8 mouse cellular contexts compared by ENCODE assay signal in the genomic region with DNA sequence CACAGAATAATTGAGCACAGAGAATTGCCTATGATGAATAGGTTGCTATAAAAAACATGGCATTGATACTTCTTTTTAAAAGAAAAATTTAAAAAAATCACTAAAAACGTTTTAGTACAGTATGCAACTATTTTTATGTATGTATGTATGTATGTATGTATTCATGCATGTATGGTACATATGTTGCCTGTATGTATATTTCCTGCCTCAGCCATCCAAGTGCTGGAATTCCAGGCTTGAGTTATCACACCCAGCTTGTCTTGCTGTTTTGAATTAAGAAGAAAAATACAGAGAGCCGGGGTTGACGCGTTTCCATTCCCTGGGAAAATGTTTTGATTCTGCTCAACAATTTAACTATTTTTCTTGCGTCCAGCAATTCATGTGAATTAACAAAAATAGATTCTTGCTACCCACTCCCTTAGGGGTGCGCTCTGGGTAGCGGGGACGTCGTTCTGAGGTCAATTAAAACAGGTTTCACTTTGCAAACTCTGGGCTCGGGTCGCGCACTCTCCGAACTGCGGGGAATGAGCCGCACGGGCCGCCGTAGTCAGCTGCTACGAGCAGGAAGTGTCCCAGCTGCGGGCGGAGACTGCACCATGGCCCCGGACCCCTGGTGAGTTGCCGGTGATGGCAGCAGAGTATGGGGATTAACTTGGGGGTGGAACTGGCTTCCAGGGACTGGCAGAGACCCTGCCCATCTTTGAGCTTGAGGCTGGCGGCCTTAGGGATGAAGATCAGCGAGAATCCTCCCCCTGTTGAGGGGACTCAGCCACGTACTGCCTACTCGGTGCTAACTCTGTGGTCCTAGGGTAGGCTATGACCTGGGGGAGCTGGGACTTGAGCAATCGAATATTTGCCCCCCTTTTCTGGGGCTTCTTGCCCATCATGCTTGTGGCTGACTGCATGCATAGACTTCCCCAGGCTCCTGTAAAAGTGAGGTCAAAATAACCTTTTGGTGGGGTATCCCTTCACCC. TPM values are rescaled to one million over a fixed set of nuclear protein-coding genes. Genes with fewer than 3 reads are reported as not detected.
DNase-seq lines count a peak whose midpoint lies in the region; ATAC-seq and TF ChIP-seq lines count a peak whose summit lies in the region.

Gene Stx8, plus strand, starts transcription at position 289 of the 974 bp plus-strand sequence.

- intact Hi-C loops in heart, postnatal 10 days (cut with DNase I), result loop anchor here (2.0 kb wide), 1 partner anchor 69 kb away; no protein-coding TSS in a partner anchor

- TF ChIP-seq POLR2A in CH12.LX (IDR thresholded peaks at IDR 0.05; ENCODE audit: low read depth, low read length), result peak; percentile 82

- peak; percentile 88 for DNase-seq in CH12.LX (ENCODE audit: extremely low read depth)
- peak; percentile 62 for DNase-seq in c-Kit-positive CD71-positive TER-119-negative erythroid progenitor cells, embryonic 14.5 days (ENCODE audit: low read depth)
- peak; percentile 95 to 97 for DNase-seq in heart, postnatal 10 days
- peak; percentile 50 for DNase-seq in large intestine, adult 2 months (ENCODE audit: low read depth, low spot score)
- DNase-seq in liver, postnatal 0 days, result peak; percentile 92
- DNase-seq in testis, postnatal 10 days (ENCODE audit: low spot score), result peak; percentile 98

- WGBS in forebrain, embryonic 12.5 days, result under 1% methylated on average over 28 of the region's 28 CpGs
- WGBS in large intestine, adult 2 months, result under 1% methylated on average over 28 of the region's 28 CpGs
- under 1% methylated on average over 28 of the region's 28 CpGs for WGBS in liver, postnatal 0 days (ENCODE audit: insufficient replicate concordance)
- under 1% methylated on average over 28 of the region's 28 CpGs for WGBS in neural tube, embryonic 14.5 days

- no peak within 1 kb of the TSS for H3K27ac ChIP-seq in CH12.LX (ENCODE audit: insufficient read depth, low read depth)
- H3K27ac ChIP-seq in forebrain, embryonic 12.5 days, result no peak within 1 kb of the TSS
- peak within 1 kb of the TSS; percentile 45 for H3K27ac ChIP-seq in liver, postnatal 0 days (ENCODE audit: low read depth)
- H3K27ac ChIP-seq in neural tube, embryonic 14.5 days (ENCODE audit: low read depth, low read length), result no peak within 1 kb of the TSS

- no peaks in the 10 kb centered on the region for H3K9me3 ChIP-seq in CH12.LX (replicated peaks; ENCODE audit: low read length)
- no peaks in the 10 kb centered on the region for H3K9me3 ChIP-seq in forebrain, embryonic 12.5 days
- H3K9me3 ChIP-seq in liver, postnatal 0 days (ENCODE audit: low read length), result no peaks in the 10 kb centered on the region
- no peaks in the 10 kb centered on the region for H3K9me3 ChIP-seq in neural tube, embryonic 14.5 days (ENCODE audit: control insufficient read depth, low read length)

- H3K4me2 ChIP-seq in CH12.LX (ENCODE audit: insufficient read depth, low read depth, poor library complexity, severe bottlenecking), result peak within 1 kb of the TSS; percentile 95
- H3K4me2 ChIP-seq in forebrain, embryonic 12.5 days, result peak within 1 kb of the TSS; percentile 89
- H3K4me2 ChIP-seq in liver, postnatal 0 days (ENCODE audit: low read depth, low read length), result peak within 1 kb of the TSS; percentile 69
- H3K4me2 ChIP-seq in neural tube, embryonic 14.5 days (ENCODE audit: low read depth, low read length), result peak within 1 kb of the TSS; percentile 96

- peak within 1 kb of the TSS; percentile 77 for H3K9ac ChIP-seq in CH12.LX (ENCODE audit: insufficient read depth, low read depth)
- H3K9ac ChIP-seq in forebrain, embryonic 12.5 days, result peak within 1 kb of the TSS; percentile 66
- peak within 1 kb of the TSS; percentile 73 for H3K9ac ChIP-seq in liver, postnatal 0 days (replicated peaks)
- peak within 1 kb of the TSS; percentile 85 for H3K9ac ChIP-seq in neural tube, embryonic 14.5 days (replicated peaks; ENCODE audit: low read depth, low read length)

- in situ Hi-C loops in CH12.LX (cut with MboI; ENCODE audit: low pct_ligation_motif_present, low pct_unique_long_range_greater_than_20kb, low sequenced_read_pairs), result no loop called here

- peak within 1 kb of the TSS; percentile 78 to 97 (median 90) for H3K4me3 ChIP-seq in CH12.LX (replicated peaks in 1 of 3; ENCODE audit: low read depth in 2 of 3, low read length in 2 of 3, poor library complexity in 1 of 3)
- peak within 1 kb of the TSS; percentile 63 for H3K4me3 ChIP-seq in forebrain, embryonic 12.5 days (replicated peaks)
- peak within 1 kb of the TSS; percentile 76 for H3K4me3 ChIP-seq in liver, postnatal 0 days (ENCODE audit: low read depth, low read length)
- H3K4me3 ChIP-seq in neural tube, embryonic 14.5 days (ENCODE audit: low read depth, low read length), result peak within 1 kb of the TSS; percentile 78

- H3K79me2 ChIP-seq in CH12.LX (replicated peaks; ENCODE audit: control insufficient read depth, extremely low read depth, insufficient read depth, poor library complexity, severe bottlenecking), result peaks cover 14% of the 10 kb centered on the region; the same call in 1 of the 2 replicates

- peaks cover 5% of the 10 kb centered on the region for H3K27me3 ChIP-seq in CH12.LX (replicated peaks)
- no peaks in the 10 kb centered on the region for H3K27me3 ChIP-seq in forebrain, embryonic 12.5 days
- H3K27me3 ChIP-seq in liver, postnatal 0 days (ENCODE audit: insufficient read depth, low read length), result no peaks in the 10 kb centered on the region
- no peaks in the 10 kb centered on the region for H3K27me3 ChIP-seq in neural tube, embryonic 14.5 days (ENCODE audit: control insufficient read depth, insufficient read depth, low read length)

- dilution Hi-C loops in CH12.LX (cut with MboI; ENCODE audit: extremely low pct_ligation_motif_present, extremely low pct_unique_long_range_greater_than_20kb, low sequenced_read_pairs), result no loop called here

- no peak for TF ChIP-seq CTCF in CH12.LX (conservative IDR thresholded peaks at IDR 0.05 in 1 of 2, IDR thresholded peaks at IDR 0.05 in 1 of 2; ENCODE audit: low read depth in 2 of 2, low read length in 2 of 2)
- no peak for TF ChIP-seq CTCF in liver, postnatal 0 days (IDR thresholded peaks at IDR 0.05; ENCODE audit: low read depth)

- no peak for TF ChIP-seq RAD21 in CH12.LX (IDR thresholded peaks at IDR 0.05; ENCODE audit: low read depth, low read length)

- TF ChIP-seq EP300 in CH12.LX (IDR thresholded peaks at IDR 0.05; ENCODE audit: low read length), result peak; percentile 55
- TF ChIP-seq EP300 in liver, postnatal 0 days (IDR thresholded peaks at IDR 0.05; ENCODE audit: low read depth), result no peak

- ATAC-seq in forebrain, embryonic 12.5 days (ENCODE audit: low FRiP score), result peak; percentile 88
- peak; percentile 91 for ATAC-seq in liver, postnatal 0 days
- peak; percentile 85 for ATAC-seq in neural tube, embryonic 14.5 days (ENCODE audit: low read depth)

- peaks cover 8 to 21% of the 10 kb centered on the region in 2 experiments for H3K36me3 ChIP-seq in CH12.LX (replicated peaks in 1 of 2; ENCODE audit: control insufficient read depth in 1 of 2, insufficient read depth in 1 of 2, low read length in 1 of 2)
- H3K36me3 ChIP-seq in forebrain, embryonic 12.5 days (replicated peaks), result peaks cover 10% of the 10 kb centered on the region; the same call in 1 of the 2 replicates
- H3K36me3 ChIP-seq in liver, postnatal 0 days (replicated peaks; ENCODE audit: insufficient read depth, low read length), result peaks cover 5% of the 10 kb centered on the region; the same call in 1 of the 2 replicates
- H3K36me3 ChIP-seq in neural tube, embryonic 14.5 days (ENCODE audit: control insufficient read depth, insufficient read depth, low read length), result no peaks in the 10 kb centered on the region

- peaks cover 4 to 30% of the 10 kb centered on the region in 2 experiments for H3K4me1 ChIP-seq in CH12.LX (ENCODE audit: control insufficient read depth in 1 of 2, insufficient read depth in 2 of 2)
- peaks cover 20% of the 10 kb centered on the region for H3K4me1 ChIP-seq in forebrain, embryonic 12.5 days
- H3K4me1 ChIP-seq in liver, postnatal 0 days (ENCODE audit: insufficient read depth), result peaks cover 6% of the 10 kb centered on the region; the same call in 1 of the 2 replicates
- H3K4me1 ChIP-seq in neural tube, embryonic 14.5 days (ENCODE audit: control insufficient read depth, insufficient read depth, low read length), result peaks cover 5% of the 10 kb centered on the region; the same call in 1 of the 2 replicates

TF ChIP-seq in CH12.LX, 34 proteins besides CTCF, POLR2A, EP300 and RAD21 (continues in another document):
- TF ChIP-seq MXI1 (IDR thresholded peaks at IDR 0.05; ENCODE audit: low read depth, low read length) (peak; percentile 95), CHD1 (IDR thresholded peaks at IDR 0.05; ENCODE audit: low read depth, low read length) (peak; percentile 79; the same call in 1 of the 2 replicates), CHD2 (IDR thresholded peaks at IDR 0.05; ENCODE audit: low read length) (no peak), ELF1 (IDR thresholded peaks at IDR 0.05; ENCODE audit: low read depth, low read length) (peak; percentile 99), MAZ (IDR thresholded peaks at IDR 0.05; ENCODE audit: low read depth, low read length) (peak; percentile 67; the same call in 1 of the 2 replicates), NELFE (IDR thresholded peaks at IDR 0.05; ENCODE audit: low read depth, low read length) (0 out of 2 replicates have a peak, but pooled peaks have one; percentile 51), ZC3H11A (IDR thresholded peaks at IDR 0.05; ENCODE audit: low read depth, low read length) (no peak), USF1 (IDR thresholded peaks at IDR 0.05; ENCODE audit: low read depth, low read length) (peak; percentile 80), ZKSCAN1 (IDR thresholded peaks at IDR 0.05; ENCODE audit: borderline replicate concordance, low read depth, low read length) (no peak), E2F4 (IDR thresholded peaks at IDR 0.05; ENCODE audit: insufficient replicate concordance, low read depth, low read length) (no peak), SMC3 (IDR thresholded peaks at IDR 0.05; ENCODE audit: low read depth, low read length) (no peak), ETS1 (conservative IDR thresholded peaks at IDR 0.05; ENCODE audit: low read depth, low read length) (peak; percentile 76), IRF4 (IDR thresholded peaks at IDR 0.05; ENCODE audit: low read depth, low read length) (peak; percentile 82), MEF2A (IDR thresholded peaks at IDR 0.05; ENCODE audit: borderline replicate concordance, low read depth, low read length) (peak; percentile 55; the same call in 1 of the 2 replicates), TCF12 (IDR thresholded peaks at IDR 0.05; ENCODE audit: low read depth, low read length) (peak; percentile 71)

RNA-seq across cellular contexts. Expression of gene Stx8, which starts in this region (rescaled TPM):
- 33.5 and 35.2 TPM in 2 replicates for total RNA-seq in CH12.LX (2012; rRNA removed)
- 31.8 and 39.2 TPM in 2 replicates for total RNA-seq in CH12.LX (2014; rRNA removed)
- 57.9 and 61.3 TPM in 2 replicates for polyA plus RNA-seq in CH12.LX (2012; ENCODE audit: insufficient read length, low read depth)
- 60.3 and 69.7 TPM in 2 replicates for polyA plus RNA-seq in forebrain, embryonic 12.5 days (2016; fragmentation: Nextera tagmentation; extraction: Ambion mirVana)
- 10 to 100 TPM; 30.1 to 31.8 TPM for total RNA-seq in heart, postnatal 10 days (2021)
- 4.9 and 5.8 TPM in 2 replicates for polyA plus RNA-seq in large intestine, adult 2 months (2012; rRNA removed)
- 27.4 and 29.0 TPM in 2 replicates for polyA plus RNA-seq in liver, postnatal 0 days (2015; fragmentation: Nextera tagmentation; extraction: Ambion mirVana)
- polyA plus RNA-seq in neural tube, embryonic 14.5 days (2014; fragmentation: Nextera tagmentation; extraction: Ambion mirVana), result 68.5 and 71.3 TPM in 2 replicates
